8 mouse cellular contexts compared by ENCODE assay signal in the genomic region with DNA sequence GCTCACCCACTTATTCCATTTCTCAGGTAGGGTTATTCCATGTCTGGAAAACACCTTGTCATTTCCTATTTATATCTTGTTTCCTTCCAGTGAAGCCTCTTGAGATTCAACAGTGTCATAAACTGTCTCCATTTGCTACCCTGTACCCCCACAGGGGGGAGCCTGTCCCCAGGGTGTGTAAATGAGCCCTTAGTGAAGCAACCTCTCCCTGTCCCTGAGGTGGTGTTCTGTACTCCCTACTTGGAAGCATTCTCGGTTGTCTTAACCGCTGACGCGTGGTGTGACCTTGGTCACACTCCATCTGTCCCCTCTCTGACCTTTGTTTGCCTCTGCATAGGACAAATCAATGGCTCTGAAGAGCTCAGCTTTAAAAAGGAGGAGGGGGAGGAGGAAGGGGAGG. TPM values are rescaled to one million over a fixed set of nuclear protein-coding genes. Genes with fewer than 3 reads are reported as not detected.
A peak's percentile ranks its signal among the peaks of the same experiment; 100 is the strongest.
DNase-seq lines count a peak whose midpoint lies in the region; ATAC-seq lines count a peak whose summit lies in the region.

No protein-coding gene starts in this region.

- ATAC-seq in kidney, embryonic 15.5 days (replicated peaks; ENCODE audit: low FRiP score) = peak; percentile 57; the same call in 1 of the 2 replicates
- 0 out of 2 replicates have a peak, but pooled peaks have one; percentile 40 for ATAC-seq in liver, embryonic 15.5 days (ENCODE audit: insufficient read depth)
- ATAC-seq in monocyte, adult 5-6 weeks (replicated peaks; ENCODE audit: insufficient number of reproducible peaks, low FRiP score, low TSS enrichment, poor library complexity, severe bottlenecking) = no peak

- H3K36me3 ChIP-seq in kidney, embryonic 15.5 days = no peaks in the 10 kb centered on the region
- no peaks in the 10 kb centered on the region for H3K36me3 ChIP-seq in liver, embryonic 15.5 days (replicated peaks)

- H3K9ac ChIP-seq in kidney, embryonic 15.5 days = no peak overlapping the region
- H3K9ac ChIP-seq in liver, embryonic 15.5 days = no peak overlapping the region

- peaks cover 16% of the 10 kb centered on the region for H3K4me1 ChIP-seq in kidney, embryonic 15.5 days
- H3K4me1 ChIP-seq in liver, embryonic 15.5 days (replicated peaks) = peaks cover 13% of the 10 kb centered on the region; the same call in 1 of the 2 replicates

- DNase-seq in cerebellum, postnatal 10 days = peak; percentile 62 to 63
- DNase-seq in cerebellum, adult 9-10 months = no peak
- peak; percentile 49 for DNase-seq in ovary, postnatal 36 days (ENCODE audit: low spot score)
- DNase-seq in ovary, postnatal 10 days (ENCODE audit: low spot score) = no peak
- peak; percentile 55 for DNase-seq in embryo, embryonic 10.5 days (ENCODE audit: low spot score)

- no peak overlapping the region for H3K4me2 ChIP-seq in kidney, embryonic 15.5 days
- H3K4me2 ChIP-seq in liver, embryonic 15.5 days = no peak overlapping the region

- H3K27me3 ChIP-seq in kidney, embryonic 15.5 days = no peaks in the 10 kb centered on the region
- H3K27me3 ChIP-seq in liver, embryonic 15.5 days = peaks cover 10% of the 10 kb centered on the region; the same call in 1 of the 2 replicates

- H3K9me3 ChIP-seq in kidney, embryonic 15.5 days (replicated peaks) = no peaks in the 10 kb centered on the region
- H3K9me3 ChIP-seq in liver, embryonic 15.5 days (replicated peaks) = no peaks in the 10 kb centered on the region

- 10% methylated on average over 4 of the region's 4 CpGs for WGBS in kidney, embryonic 15.5 days
- WGBS in liver, embryonic 15.5 days (ENCODE audit: insufficient replicate concordance) = 42% methylated on average over 4 of the region's 4 CpGs

- H3K27ac ChIP-seq in kidney, embryonic 15.5 days = no peak overlapping the region
- no peak overlapping the region for H3K27ac ChIP-seq in liver, embryonic 15.5 days (replicated peaks)

- H3K4me3 ChIP-seq in kidney, embryonic 15.5 days (replicated peaks) = no peak overlapping the region
- no peak overlapping the region for H3K4me3 ChIP-seq in liver, embryonic 15.5 days (replicated peaks)

RNA-seq across cellular contexts. Expression of a gene that starts 43.5 kb away (rescaled TPM):
- 23.6 and 25.4 TPM in 2 replicates for polyA plus RNA-seq in kidney, embryonic 15.5 days (2015; fragmentation: Nextera tagmentation; extraction: Ambion mirVana)
- 71.5 and 84.4 TPM in 2 replicates for polyA plus RNA-seq in liver, embryonic 15.5 days (2015; fragmentation: Nextera tagmentation; extraction: Ambion mirVana)
- total RNA-seq in monocyte, adult 5-6 weeks (2017) = 0.68 to 3.1 TPM (median 1.2 TPM) in 3 replicates

Comparison
In these comparisons a context has a peak if more than half of its experiments do, and no peak if none do; other contexts are left out.
1. DNase-seq: peak in cerebellum, postnatal 10 days (2 of 2), ovary, postnatal 36 days (single experiment) and embryo, embryonic 10.5 days (single experiment); none in cerebellum, adult 9-10 months (single experiment) and ovary, postnatal 10 days (single experiment).